Mouse (Mus musculus): ENCODE measurements around the gene Mthfd1l.

GRCm38 (mm10) chr10:3956471-3956870, 16.4 kb upstream of the Mthfd1l start:
- no peak for TF ChIP-seq POLR2A (IDR thresholded peaks at IDR 0.05; ENCODE audit: borderline replicate concordance, control insufficient read depth, low read depth, low read length)
- no peak for TF ChIP-seq CTCF (IDR thresholded peaks at IDR 0.05; ENCODE audit: control insufficient read depth, insufficient read depth, low read length)
